Mouse (Mus musculus): ENCODE data around the gene Atp5j. TPM values are rescaled to one million over a fixed set of nuclear protein-coding genes. Genes with fewer than 3 reads are reported as not detected.

The Atp5j gene
- polyA plus RNA-seq, 1 experiment from 2014 or later, result 818 TPM

DNA sequence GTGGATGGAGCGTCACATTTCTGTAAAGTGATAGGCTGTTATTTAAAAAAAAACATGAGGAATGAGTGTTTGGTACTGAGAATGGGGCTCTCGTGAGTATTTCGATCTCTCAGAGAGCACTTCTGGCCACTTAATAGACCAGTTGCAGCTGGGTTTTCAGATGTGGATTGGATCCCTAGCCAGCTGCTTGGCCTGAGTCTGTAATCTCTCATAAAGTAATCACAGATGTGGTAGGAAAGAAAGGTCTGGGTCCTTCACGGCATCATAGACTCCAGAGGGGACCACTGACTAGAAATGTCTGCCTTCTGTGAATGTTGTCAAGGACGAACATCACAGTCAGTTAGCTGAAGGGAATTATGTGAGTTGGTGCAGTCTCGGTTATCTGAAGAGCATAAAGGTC lies 57.0 kb downstream of the Atp5j start:
- Histone ChIP-seq H3K9ac (ENCODE audit: low read length) (no peak overlapping the region), H3K36me3 (ENCODE audit: control insufficient read depth, insufficient read depth, low read length) (no peaks in the 10 kb centered on the region), H3K27me3 (ENCODE audit: control insufficient read depth, insufficient read depth, low read length) (no peaks in the 10 kb centered on the region), H3K4me3 (ENCODE audit: low read depth, low read length) (no peak overlapping the region), H3K4me1 (ENCODE audit: control insufficient read depth, insufficient read depth, low read length) (no peaks in the 10 kb centered on the region), H3K27ac (ENCODE audit: low read depth, low read length) (no peak overlapping the region), H3K4me2 (ENCODE audit: low read depth) (no peak overlapping the region), H3K9me3 (ENCODE audit: control insufficient read depth, low read length) (no peaks in the 10 kb centered on the region)
- 81% methylated on average over 6 of the region's 6 CpGs for WGBS
- ATAC-seq (ENCODE audit: insufficient read depth, low FRiP score, low TSS enrichment), result no peak
- DNase-seq (ENCODE audit: low spot score), result no peak

Other genes starting within 250 kb of the Atp5j start
- gene Mrpl39, start 99.9 kb downstream of the Atp5j start, polyA plus RNA-seq (2014; fragmentation: Nextera tagmentation; extraction: Ambion mirVana), result 51.7 and 52.7 TPM in 2 replicates
- gene Jam2, start 61.5 kb downstream of the Atp5j start, polyA plus RNA-seq (2014; fragmentation: Nextera tagmentation; extraction: Ambion mirVana), result 63.5 and 66.0 TPM in 2 replicates
- gene Gabpa, start 700 bp downstream of the Atp5j start, polyA plus RNA-seq (2014; fragmentation: Nextera tagmentation; extraction: Ambion mirVana), result 40.8 and 43.1 TPM in 2 replicates